10 mouse cellular contexts compared by ENCODE assay signal in genomic region chr11:69557381-69557958, GRCm38 (mm10). TPM values are rescaled to one million over a fixed set of nuclear protein-coding genes. Genes with fewer than 3 reads are reported as not detected.
DNase-seq lines count a peak whose midpoint lies in the region; ATAC-seq lines count a peak whose summit lies in the region.
"Had no signal": no experiment of that assay in that cellular context is flagged by ENCODE, and none has a peak within 500 bp of the region (broad histone marks: within the 10 kb centered on the region; RNA-seq: fewer than 3 reads in every experiment).

No protein-coding gene starts in this region.

- no peak overlapping the region for H3K4me3 ChIP-seq in heart, embryonic 14.5 days (ENCODE audit: control insufficient read depth in 1 of 2, insufficient read depth in 1 of 2, low read depth in 1 of 2, low read length in 2 of 2)
- peak overlapping the region; percentile 12 for H3K4me3 ChIP-seq in hindbrain, embryonic 11.5 days (ENCODE audit: low read depth, low read length)
- peak overlapping the region; percentile 76 for H3K4me3 ChIP-seq in midbrain, embryonic 14.5 days (replicated peaks; ENCODE audit: low read depth, low read length)
- H3K4me3 ChIP-seq in intestine, embryonic 16.5 days (ENCODE audit: low read length), result no peak overlapping the region

- peaks cover 30 to 32% of the 10 kb centered on the region in 2 experiments for H3K4me1 ChIP-seq in heart, embryonic 14.5 days (ENCODE audit: control insufficient read depth in 2 of 2, insufficient read depth in 2 of 2, low read length in 2 of 2)
- peaks cover 40% of the 10 kb centered on the region for H3K4me1 ChIP-seq in hindbrain, embryonic 11.5 days (replicated peaks; ENCODE audit: control insufficient read depth, insufficient read depth, low read length)
- H3K4me1 ChIP-seq in midbrain, embryonic 14.5 days (ENCODE audit: control insufficient read depth, insufficient read depth, low read length), result peaks cover 80% of the 10 kb centered on the region
- H3K4me1 ChIP-seq in intestine, embryonic 16.5 days (ENCODE audit: control insufficient read depth, insufficient read depth, low read length), result peaks cover 10% of the 10 kb centered on the region

- no peaks in the 10 kb centered on the region; the same call in none of the 2 replicates for H3K27me3 ChIP-seq in heart, embryonic 14.5 days (ENCODE audit: control insufficient read depth, insufficient read depth, low read length)
- H3K27me3 ChIP-seq in hindbrain, embryonic 11.5 days (ENCODE audit: control insufficient read depth, insufficient read depth, low read length), result no peaks in the 10 kb centered on the region
- no peaks in the 10 kb centered on the region for H3K27me3 ChIP-seq in midbrain, embryonic 14.5 days (ENCODE audit: control insufficient read depth, insufficient read depth, low read length)
- no peaks in the 10 kb centered on the region for H3K27me3 ChIP-seq in intestine, embryonic 16.5 days (replicated peaks; ENCODE audit: control insufficient read depth, insufficient read depth, low read length)

- no peaks in the 10 kb centered on the region for H3K9me3 ChIP-seq in heart, embryonic 14.5 days (ENCODE audit: control insufficient read depth, low read length)
- no peaks in the 10 kb centered on the region for H3K9me3 ChIP-seq in hindbrain, embryonic 11.5 days (ENCODE audit: control insufficient read depth, low read length)
- no peaks in the 10 kb centered on the region for H3K9me3 ChIP-seq in midbrain, embryonic 14.5 days (ENCODE audit: control insufficient read depth, low read length)
- no peaks in the 10 kb centered on the region for H3K9me3 ChIP-seq in intestine, embryonic 16.5 days (ENCODE audit: control insufficient read depth, low read length)

- intact Hi-C loops in heart, postnatal 36 days (cut with DNase I), result no loop called here

- no peak for DNase-seq in heart, postnatal 36 days
- DNase-seq in embryo, embryonic 10 days (ENCODE audit: low spot score), result peak; percentile 81
- peak; percentile 79 for DNase-seq in hindbrain, embryonic 11.5 days (ENCODE audit: low spot score)
- DNase-seq in midbrain, embryonic 14.5 days, result peak; percentile 91
- no peak for DNase-seq in cerebellum, adult 18-20 months
- DNase-seq: cerebellum, adult 11-12 months; lung, postnatal 10 days had no signal

- WGBS in heart, embryonic 14.5 days, result 50% methylated on average over 14 of the region's 14 CpGs
- WGBS in hindbrain, embryonic 11.5 days, result 15% methylated on average over 14 of the region's 14 CpGs
- WGBS in midbrain, embryonic 14.5 days, result 6% methylated on average over 14 of the region's 14 CpGs
- WGBS in intestine, embryonic 16.5 days, result 44% methylated on average over 14 of the region's 14 CpGs

- H3K27ac ChIP-seq in heart, embryonic 14.5 days (replicated peaks in 1 of 2; ENCODE audit: control insufficient read depth in 1 of 2, insufficient read depth in 1 of 2, low read depth in 2 of 2, low read length in 2 of 2), result no peak overlapping the region
- H3K27ac ChIP-seq in hindbrain, embryonic 11.5 days (ENCODE audit: low read depth, low read length), result 0 out of 2 replicates have a peak overlapping the region, but pooled peaks have one; percentile 12
- peak overlapping the region; percentile 72 for H3K27ac ChIP-seq in midbrain, embryonic 14.5 days (replicated peaks; ENCODE audit: low read depth, low read length)
- H3K27ac ChIP-seq in intestine, embryonic 16.5 days (ENCODE audit: low read length), result no peak overlapping the region

- peaks cover 31% of the 10 kb centered on the region for H3K36me3 ChIP-seq in heart, embryonic 14.5 days (ENCODE audit: control insufficient read depth, insufficient read depth, low read length)
- H3K36me3 ChIP-seq in hindbrain, embryonic 11.5 days (ENCODE audit: control insufficient read depth, insufficient read depth, low read length), result 0 out of 2 replicates have a peak, but pooled peaks cover 4% of the 10 kb centered on the region
- H3K36me3 ChIP-seq in midbrain, embryonic 14.5 days (ENCODE audit: control insufficient read depth, insufficient read depth, low read length), result peaks cover 37% of the 10 kb centered on the region
- peaks cover 5% of the 10 kb centered on the region for H3K36me3 ChIP-seq in intestine, embryonic 16.5 days (ENCODE audit: control insufficient read depth, insufficient read depth, low read length)

- peak overlapping the region; percentile 94 for H3K4me2 ChIP-seq in heart, embryonic 14.5 days (ENCODE audit: low read length)
- H3K4me2 ChIP-seq in hindbrain, embryonic 11.5 days (replicated peaks; ENCODE audit: low read depth, low read length), result peak overlapping the region; percentile 100
- peak overlapping the region; percentile 66 for H3K4me2 ChIP-seq in midbrain, embryonic 14.5 days (ENCODE audit: low read length)
- no peak overlapping the region for H3K4me2 ChIP-seq in intestine, embryonic 16.5 days (ENCODE audit: low read depth, low read length)

- ATAC-seq in heart, embryonic 14.5 days (ENCODE audit: insufficient number of reproducible peaks, insufficient read depth, low FRiP score, low read depth), result no peak
- ATAC-seq in hindbrain, embryonic 11.5 days (ENCODE audit: low FRiP score), result no peak
- ATAC-seq in midbrain, embryonic 14.5 days (ENCODE audit: low FRiP score, low TSS enrichment), result no peak; the same call in 1 of the 2 replicates
- ATAC-seq in megakaryocyte, adult 5-6 weeks (ENCODE audit: poor library complexity, severe bottlenecking), result no peak
- no peak for ATAC-seq in intestine, embryonic 16.5 days

- H3K9ac ChIP-seq in heart, embryonic 14.5 days (ENCODE audit: low read length), result no peak overlapping the region
- H3K9ac ChIP-seq in hindbrain, embryonic 11.5 days (ENCODE audit: low read depth, low read length), result peak overlapping the region; percentile 24
- peak overlapping the region; percentile 92 for H3K9ac ChIP-seq in midbrain, embryonic 14.5 days (replicated peaks; ENCODE audit: low read length)
- H3K9ac ChIP-seq in intestine, embryonic 16.5 days (ENCODE audit: low read depth, low read length), result no peak overlapping the region

RNA-seq across cellular contexts. Expression of gene Efnb3, which starts 2.5 kb away (rescaled TPM):
- 14.2 and 20.4 TPM in 2 replicates for polyA plus RNA-seq in heart, embryonic 14.5 days (2014; fragmentation: Nextera tagmentation; extraction: Ambion mirVana)
- 10 to 100 TPM; 77.4 to 98.0 TPM for total RNA-seq in heart, postnatal 36 days (2021)
- polyA plus RNA-seq in hindbrain, embryonic 11.5 days (2014; fragmentation: Nextera tagmentation; extraction: Ambion mirVana), result 12.2 and 15.5 TPM in 2 replicates
- polyA plus RNA-seq in midbrain, embryonic 14.5 days (2014; fragmentation: Nextera tagmentation; extraction: Ambion mirVana), result 40.7 and 109 TPM in 2 replicates
- total RNA-seq in megakaryocyte, adult 5-6 weeks (2015), result 0.11 TPM in 1 of 2 replicates, not detected in the other
- 0.45 TPM in 1 of 2 replicates, not detected in the other for total RNA-seq in megakaryocyte, adult 5-6 weeks (2017)
- 6.3 and 6.8 TPM in 2 replicates for polyA plus RNA-seq in intestine, embryonic 16.5 days (2015; fragmentation: Nextera tagmentation; extraction: Ambion mirVana)

RNA-seq across cellular contexts. Expression of gene Dnah2, which starts 8.6 kb away (rescaled TPM):
- polyA plus RNA-seq in heart, embryonic 14.5 days (2014; fragmentation: Nextera tagmentation; extraction: Ambion mirVana), result 0.13 and 0.36 TPM in 2 replicates
- under 1 TPM; 0.33 to 0.57 TPM for total RNA-seq in heart, postnatal 36 days (2021)
- polyA plus RNA-seq in hindbrain, embryonic 11.5 days (2014; fragmentation: Nextera tagmentation; extraction: Ambion mirVana), result 0.68 and 1.6 TPM in 2 replicates
- polyA plus RNA-seq in midbrain, embryonic 14.5 days (2014; fragmentation: Nextera tagmentation; extraction: Ambion mirVana), result 4.8 and 5.7 TPM in 2 replicates
- total RNA-seq in megakaryocyte, adult 5-6 weeks (2015), result 0.54 and 1.8 TPM in 2 replicates
- total RNA-seq in megakaryocyte, adult 5-6 weeks (2017), result 2.1 and 8.0 TPM in 2 replicates
- polyA plus RNA-seq in intestine, embryonic 16.5 days (2015; fragmentation: Nextera tagmentation; extraction: Ambion mirVana), result 0.93 and 1.0 TPM in 2 replicates

RNA-seq across cellular contexts. Expression of gene Wrap53, which starts 22.6 kb away (rescaled TPM):
- polyA plus RNA-seq in heart, embryonic 14.5 days (2014; fragmentation: Nextera tagmentation; extraction: Ambion mirVana), result 11.1 and 14.3 TPM in 2 replicates
- 1 to 10 TPM; 5.1 to 6.3 TPM for total RNA-seq in heart, postnatal 36 days (2021)
- polyA plus RNA-seq in hindbrain, embryonic 11.5 days (2014; fragmentation: Nextera tagmentation; extraction: Ambion mirVana), result 36.6 and 37.8 TPM in 2 replicates
- polyA plus RNA-seq in midbrain, embryonic 14.5 days (2014; fragmentation: Nextera tagmentation; extraction: Ambion mirVana), result 22.5 and 22.7 TPM in 2 replicates
- total RNA-seq in megakaryocyte, adult 5-6 weeks (2015), result 11.8 and 12.2 TPM in 2 replicates
- 5.3 and 5.9 TPM in 2 replicates for total RNA-seq in megakaryocyte, adult 5-6 weeks (2017)
- 24.5 and 26.6 TPM in 2 replicates for polyA plus RNA-seq in intestine, embryonic 16.5 days (2015; fragmentation: Nextera tagmentation; extraction: Ambion mirVana)

RNA-seq across cellular contexts. Expression of gene Trp53, which starts 22.7 kb away (rescaled TPM):
- 71.2 and 71.9 TPM in 2 replicates for polyA plus RNA-seq in heart, embryonic 14.5 days (2014; fragmentation: Nextera tagmentation; extraction: Ambion mirVana)
- total RNA-seq in heart, postnatal 36 days (2021), result 10 to 100 TPM; 13.9 to 17.0 TPM
- 156 and 159 TPM in 2 replicates for polyA plus RNA-seq in hindbrain, embryonic 11.5 days (2014; fragmentation: Nextera tagmentation; extraction: Ambion mirVana)
- 66.1 and 69.2 TPM in 2 replicates for polyA plus RNA-seq in midbrain, embryonic 14.5 days (2014; fragmentation: Nextera tagmentation; extraction: Ambion mirVana)
- total RNA-seq in megakaryocyte, adult 5-6 weeks (2015), result 59.2 and 64.7 TPM in 2 replicates
- total RNA-seq in megakaryocyte, adult 5-6 weeks (2017), result 21.8 and 28.3 TPM in 2 replicates
- 132 and 148 TPM in 2 replicates for polyA plus RNA-seq in intestine, embryonic 16.5 days (2015; fragmentation: Nextera tagmentation; extraction: Ambion mirVana)

RNA-seq across cellular contexts. Expression of gene Atp1b2, which starts 48.3 kb away (rescaled TPM):
- 31.5 and 33.8 TPM in 2 replicates for polyA plus RNA-seq in heart, embryonic 14.5 days (2014; fragmentation: Nextera tagmentation; extraction: Ambion mirVana)
- total RNA-seq in heart, postnatal 36 days (2021), result 10 to 100 TPM; 20.9 to 22.5 TPM
- polyA plus RNA-seq in hindbrain, embryonic 11.5 days (2014; fragmentation: Nextera tagmentation; extraction: Ambion mirVana), result 11.7 and 13.1 TPM in 2 replicates
- polyA plus RNA-seq in midbrain, embryonic 14.5 days (2014; fragmentation: Nextera tagmentation; extraction: Ambion mirVana), result 46.5 and 46.7 TPM in 2 replicates
- 0.91 and 2.2 TPM in 2 replicates for total RNA-seq in megakaryocyte, adult 5-6 weeks (2015)
- total RNA-seq in megakaryocyte, adult 5-6 weeks (2017), result 0.26 and 0.45 TPM in 2 replicates
- polyA plus RNA-seq in intestine, embryonic 16.5 days (2015; fragmentation: Nextera tagmentation; extraction: Ambion mirVana), result 6.6 and 6.8 TPM in 2 replicates

Comparison
In these comparisons a context has a peak if more than half of its experiments do, and no peak if none do; other contexts are left out.
1. H3K27ac ChIP-seq: peak in hindbrain, embryonic 11.5 days (single experiment) and midbrain, embryonic 14.5 days (single experiment); none in heart, embryonic 14.5 days (0 of 2) and intestine, embryonic 16.5 days (single experiment).
2. H3K4me3 ChIP-seq: peak in hindbrain, embryonic 11.5 days (single experiment) and midbrain, embryonic 14.5 days (single experiment); none in heart, embryonic 14.5 days (0 of 2) and intestine, embryonic 16.5 days (single experiment).
3. H3K9ac ChIP-seq: peak in hindbrain, embryonic 11.5 days (single experiment) and midbrain, embryonic 14.5 days (single experiment); none in heart, embryonic 14.5 days (single experiment) and intestine, embryonic 16.5 days (single experiment).
4. DNase-seq: peak in embryo, embryonic 10 days (single experiment), hindbrain, embryonic 11.5 days (single experiment) and midbrain, embryonic 14.5 days (single experiment); none in heart, postnatal 36 days (0 of 2) and cerebellum, adult 18-20 months (0 of 2).